Mouse (Mus musculus): ENCODE results near the gene Eif4ebp2. TPM values are rescaled to one million over a fixed set of nuclear protein-coding genes. Genes with fewer than 3 reads are reported as not detected.
A peak's percentile ranks its signal among the peaks of the same experiment; 100 is the strongest.

The Eif4ebp2 gene
- total RNA-seq, 2 experiments from 2014 or later: 47.6 to 57.0 TPM

GRCm38 (mm10) chr10:61383021-61383714, 69.3 kb downstream of the Eif4ebp2 start, which contains the start of gene Pald1:
TSS of gene Pald1 (minus strand) at chr10:61383530.
- peak; percentile 29 to 59 for DNase-seq (ENCODE audit: low spot score in 2 of 2)
- peak within 1 kb of the TSS; percentile 89 for H3K27ac ChIP-seq
- H3K4me3 ChIP-seq: peak within 1 kb of the TSS; percentile 86
- TF ChIP-seq CTCF (conservative IDR thresholded peaks at IDR 0.05): no peak

DNA sequence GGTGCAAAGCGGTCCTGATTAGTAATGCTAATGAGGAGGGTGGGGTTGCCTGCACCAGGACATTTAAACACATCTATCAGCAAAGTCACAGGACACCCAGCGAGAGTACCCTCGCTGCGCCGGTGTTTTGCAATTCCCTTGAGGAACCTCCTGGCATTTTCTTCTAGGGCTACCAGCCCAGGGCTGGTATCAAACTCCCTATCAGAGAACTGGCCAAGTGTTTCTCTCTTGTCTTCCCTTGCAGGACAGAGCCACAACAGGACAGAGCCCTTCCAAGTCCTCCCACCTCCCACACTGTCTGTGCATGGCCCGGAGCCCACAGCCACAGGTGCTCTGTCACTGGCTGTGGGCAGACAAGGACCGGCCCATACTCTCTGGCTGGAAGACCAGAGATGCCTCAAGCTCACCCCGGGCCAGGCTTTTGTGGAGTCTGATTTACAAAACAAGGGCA, 70.2 kb downstream of the Eif4ebp2 start:
- DNase-seq (ENCODE audit: low spot score in 2 of 2): no peak
- H3K27ac ChIP-seq: peak overlapping the region; percentile 89

GRCm38 (mm10) chr10:61381823-61382222, 70.6 kb downstream of the Eif4ebp2 start:
- DNase-seq (ENCODE audit: low spot score in 2 of 2): no peak
- TF ChIP-seq CTCF (conservative IDR thresholded peaks at IDR 0.05): no peak
- H3K27ac ChIP-seq: peak overlapping the region; percentile 89; the same call in 1 of the 2 replicates
- peak overlapping the region; percentile 86 for H3K4me3 ChIP-seq

More for the DNA sequence above, 70.2 kb downstream of the Eif4ebp2 start:
- peak overlapping the region; percentile 86 for H3K4me3 ChIP-seq
- no peak for TF ChIP-seq CTCF (conservative IDR thresholded peaks at IDR 0.05)

- DNase-seq (ENCODE audit: low spot score in 2 of 2): no peak
- Histone ChIP-seq H3K4me3 (peak overlapping the region; percentile 86), H3K27ac (peak overlapping the region; percentile 89)
- TF ChIP-seq CTCF (conservative IDR thresholded peaks at IDR 0.05): no peak
Observed at GRCm38 (mm10) chr10:61380186-61380585, 72.3 kb downstream of the Eif4ebp2 start.

GRCm38 (mm10) chr10:61379340-61380040, 73.0 kb downstream of the Eif4ebp2 start:
- no peak for TF ChIP-seq CTCF (conservative IDR thresholded peaks at IDR 0.05)
- Histone ChIP-seq H3K27ac (peak overlapping the region; percentile 89; the same call in 1 of the 2 replicates), H3K4me3 (no peak overlapping the region; the same call in 1 of the 2 replicates)
- DNase-seq (ENCODE audit: low spot score in 2 of 2): no peak

- H3K27ac ChIP-seq: no peak overlapping the region
- H3K4me3 ChIP-seq: no peak overlapping the region
- no peak for TF ChIP-seq CTCF (conservative IDR thresholded peaks at IDR 0.05)
- DNase-seq (ENCODE audit: low spot score in 2 of 2): no peak
Observed at GRCm38 (mm10) chr10:61378698-61379097, 73.8 kb downstream of the Eif4ebp2 start.

Other genes with a start within 250 kb of the Eif4ebp2 start
- 1 to 10 TPM in 1 of 2 experiments, under 1 TPM in 1; 0.92 to 1.5 TPM for gene Adamts14, start 179.2 kb downstream of the Eif4ebp2 start, total RNA-seq (2021)
- gene Prf1, start 154.8 kb downstream of the Eif4ebp2 start, total RNA-seq (2021): not detected
- gene Pald1, start 69.1 kb downstream of the Eif4ebp2 start, total RNA-seq (2021): 10 to 100 TPM; 15.2 to 16.3 TPM
- gene Nodal, start 34.7 kb downstream of the Eif4ebp2 start, total RNA-seq (2021): under 1 TPM; 0.23 to 0.27 TPM
- gene Lrrc20, start 23.1 kb upstream of the Eif4ebp2 start, total RNA-seq (2021): 10 to 100 TPM; 21.4 to 24.4 TPM
- gene Npffr1, start 142.8 kb upstream of the Eif4ebp2 start, total RNA-seq (2021): 1 to 10 TPM; 4.0 to 4.7 TPM
- gene Ppa1, start 195.9 kb upstream of the Eif4ebp2 start, total RNA-seq (2021): 10 to 100 TPM; 96.5 to 98.5 TPM
- 100 to 1,000 TPM; 117 to 124 TPM for gene Sar1a, start 227.6 kb upstream of the Eif4ebp2 start, total RNA-seq (2021)
- gene Tysnd1, start 242.9 kb upstream of the Eif4ebp2 start, total RNA-seq (2021): 10 to 100 TPM; 23.3 to 23.8 TPM

Measured in layer of hippocampus, adult 2 months (tissue).